Comparison of ENCODE assay signal across 9 mouse cellular contexts in the genomic region with DNA sequence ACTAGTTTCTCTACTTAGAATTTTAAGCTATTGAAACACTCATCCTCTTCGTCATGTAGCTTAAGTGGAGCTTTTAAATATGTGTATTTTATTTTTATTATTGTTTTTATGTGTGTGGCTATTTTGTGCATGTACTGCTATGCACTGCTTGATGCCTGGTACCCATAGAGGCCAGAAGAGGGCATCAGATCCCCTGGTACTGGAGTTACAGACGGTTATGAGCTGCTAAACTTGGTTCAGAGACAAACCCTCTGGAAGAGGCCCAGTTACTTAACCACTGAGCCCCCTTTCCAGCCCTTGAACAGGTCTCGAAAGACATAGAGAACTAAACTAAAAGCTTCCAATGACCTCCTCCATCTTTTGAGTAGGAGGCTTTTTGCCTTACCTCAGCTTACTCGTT. TPM values are rescaled to one million over a fixed set of nuclear protein-coding genes. Genes with fewer than 3 reads are reported as not detected.
DNase-seq lines count a peak whose midpoint lies in the region; ATAC-seq lines count a peak whose summit lies in the region.
"Had no signal": no experiment of that assay in that cellular context is flagged by ENCODE, and none has a peak within 500 bp of the region (broad histone marks: within the 10 kb centered on the region; RNA-seq: fewer than 3 reads in every experiment).

No protein-coding gene starts in this region.

- no peak overlapping the region for H3K27ac ChIP-seq in midbrain, embryonic 11.5 days (ENCODE audit: low read depth, low read length)
- H3K27ac ChIP-seq in midbrain, embryonic 16.5 days (ENCODE audit: low read length) = no peak overlapping the region

- no peaks in the 10 kb centered on the region for H3K9me3 ChIP-seq in midbrain, embryonic 11.5 days (ENCODE audit: control insufficient read depth, low read length)
- H3K9me3 ChIP-seq in midbrain, embryonic 16.5 days (replicated peaks; ENCODE audit: control insufficient read depth, low read length, poor library complexity, severe bottlenecking) = no peaks in the 10 kb centered on the region
- H3K9me3 ChIP-seq: heart, embryonic 13.5 days had no signal

- no peak for ATAC-seq in cerebellum, adult (ENCODE audit: insufficient number of reproducible peaks, low FRiP score, low TSS enrichment)
- ATAC-seq in midbrain, embryonic 11.5 days (ENCODE audit: low FRiP score) = peak; percentile 61; the same call in 1 of the 2 replicates
- ATAC-seq in midbrain, embryonic 16.5 days = no peak
- ATAC-seq in granulocyte monocyte progenitor cell, adult 5-6 weeks (replicated peaks; ENCODE audit: poor library complexity, severe bottlenecking) = peak; percentile 66

- no peaks in the 10 kb centered on the region for H3K4me1 ChIP-seq in midbrain, embryonic 11.5 days (ENCODE audit: control insufficient read depth, insufficient read depth, low read length)
- peaks cover 4% of the 10 kb centered on the region; the same call in 1 of the 2 replicates for H3K4me1 ChIP-seq in midbrain, embryonic 16.5 days (ENCODE audit: control insufficient read depth, insufficient read depth, low read length)

- H3K36me3 ChIP-seq in midbrain, embryonic 11.5 days (ENCODE audit: control insufficient read depth, insufficient read depth, low read length) = no peaks in the 10 kb centered on the region
- peaks cover 6% of the 10 kb centered on the region; the same call in 1 of the 2 replicates for H3K36me3 ChIP-seq in midbrain, embryonic 16.5 days (ENCODE audit: control insufficient read depth, insufficient read depth, low read length)

- H3K27me3 ChIP-seq in midbrain, embryonic 11.5 days (ENCODE audit: control insufficient read depth, insufficient read depth, low read length) = no peaks in the 10 kb centered on the region
- H3K27me3 ChIP-seq in midbrain, embryonic 16.5 days (ENCODE audit: control insufficient read depth, insufficient read depth, low read depth, low read length) = no peaks in the 10 kb centered on the region
- H3K27me3 ChIP-seq: heart, embryonic 13.5 days had no signal

- no peak overlapping the region for H3K9ac ChIP-seq in midbrain, embryonic 11.5 days (ENCODE audit: low read length)
- H3K9ac ChIP-seq in midbrain, embryonic 16.5 days (ENCODE audit: low read depth, low read length) = no peak overlapping the region
- H3K9ac ChIP-seq: heart, embryonic 13.5 days had no signal

- peak; percentile 52 to 53 for DNase-seq in cerebellum, postnatal 10 days
- no peak for DNase-seq in midbrain, embryonic 11.5 days (ENCODE audit: low spot score, missing footprints)
- DNase-seq in retina, postnatal 1 day = peak; percentile 52
- DNase-seq in ovary, postnatal 36 days (ENCODE audit: low spot score) = no peak
- no peak for DNase-seq in urinary bladder, postnatal 36 days (ENCODE audit: low spot score in 2 of 2)

- WGBS in midbrain, embryonic 11.5 days = 66% methylated on average over 4 of the region's 4 CpGs
- WGBS in midbrain, embryonic 16.5 days = 57% methylated on average over 4 of the region's 4 CpGs

- no peak overlapping the region for H3K4me2 ChIP-seq in midbrain, embryonic 11.5 days
- H3K4me2 ChIP-seq in midbrain, embryonic 16.5 days (ENCODE audit: low read length) = no peak overlapping the region
- H3K4me2 ChIP-seq: heart, embryonic 13.5 days had no signal

- H3K4me3 ChIP-seq in midbrain, embryonic 11.5 days (ENCODE audit: low read depth, low read length) = no peak overlapping the region
- H3K4me3 ChIP-seq in midbrain, embryonic 16.5 days (ENCODE audit: low read depth, low read length) = no peak overlapping the region
- H3K4me3 ChIP-seq: heart, embryonic 13.5 days had no signal

RNA-seq across cellular contexts. Expression of a gene that starts 30.0 kb away (rescaled TPM):
- 85.8 and 86.2 TPM in 2 replicates for polyA plus RNA-seq in midbrain, embryonic 11.5 days (2014; fragmentation: Nextera tagmentation; extraction: Ambion mirVana)
- polyA plus RNA-seq in midbrain, embryonic 16.5 days (2015; fragmentation: Nextera tagmentation; extraction: Ambion mirVana) = 185 TPM in 2 replicates
- 101 and 117 TPM in 2 replicates for total RNA-seq in granulocyte monocyte progenitor cell, adult 5-6 weeks (2014; fragmentation: Nextera tagmentation)
- 159 and 165 TPM in 2 replicates for total RNA-seq in granulocyte monocyte progenitor cell, adult 5-6 weeks (2017)

Comparison
In these comparisons a context has a peak if more than half of its experiments do, and no peak if none do; other contexts are left out.
1. ATAC-seq: peak in midbrain, embryonic 11.5 days (single experiment) and granulocyte monocyte progenitor cell, adult 5-6 weeks (single experiment); none in cerebellum, adult (single experiment) and midbrain, embryonic 16.5 days (single experiment).
2. DNase-seq: peak in cerebellum, postnatal 10 days (2 of 2) and retina, postnatal 1 day (single experiment); none in midbrain, embryonic 11.5 days (single experiment), ovary, postnatal 36 days (single experiment) and urinary bladder, postnatal 36 days (0 of 2).